Mouse (Mus musculus): Measurements from ENCODE around the gene Sox9. TPM values are rescaled to one million over a fixed set of nuclear protein-coding genes. Genes with fewer than 3 reads are reported as not detected.

Sox9 gene
- polyA plus RNA-seq, 1 experiment, result not detected

DNA sequence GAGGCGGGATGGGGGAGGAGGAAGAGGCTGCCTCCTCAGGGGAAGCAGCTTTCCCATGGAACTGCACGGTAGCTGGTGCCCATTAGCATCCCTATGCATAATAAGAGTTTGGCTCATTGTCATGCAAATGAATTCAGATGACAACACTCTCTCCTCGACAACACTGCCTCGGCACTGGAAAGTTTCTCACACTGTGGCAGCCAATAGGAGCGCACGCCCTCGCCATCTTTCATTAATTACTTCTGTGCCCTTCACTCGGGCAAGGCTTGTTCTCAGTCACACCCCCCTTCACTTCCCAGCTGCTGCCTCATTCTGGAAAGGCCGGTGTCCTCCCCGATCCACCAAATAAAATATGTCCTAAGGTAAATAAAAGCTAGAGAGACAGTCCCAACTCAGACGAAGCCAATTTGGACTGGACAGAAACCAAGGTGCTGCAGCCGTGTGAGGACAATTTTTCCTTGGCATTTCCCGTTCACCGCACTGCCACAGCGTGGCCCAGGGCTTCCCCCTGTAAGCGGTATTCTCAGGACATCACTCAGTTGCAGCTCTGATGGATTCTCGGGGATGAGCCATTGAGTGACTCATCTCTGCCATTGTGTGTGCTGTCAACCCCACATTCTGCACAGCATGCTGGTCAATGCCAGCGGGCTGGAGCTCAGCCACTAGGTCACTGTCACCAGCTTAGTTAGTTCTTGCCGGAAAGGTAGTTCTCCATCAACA lies 29.3 kb downstream of the Sox9 start:
- 4% methylated on average over 19 of the region's 19 CpGs for WGBS
- Histone ChIP-seq H3K4me1 (ENCODE audit: control insufficient read depth, insufficient read depth, low read length) (peaks cover 13% of the 10 kb centered on the region), H3K4me3 (ENCODE audit: insufficient read depth, low read depth, low read length) (no peak overlapping the region), H3K27ac (ENCODE audit: insufficient read depth, low read depth, low read length) (0 out of 2 replicates have a peak overlapping the region, but pooled peaks have one; percentile 0)
- TF ChIP-seq CTCF (IDR thresholded peaks at IDR 0.05; ENCODE audit: insufficient read depth, low read depth, low read length) (no peak), POLR2A (IDR thresholded peaks at IDR 0.05; ENCODE audit: insufficient read depth, low read depth, low read length) (no peak)

DNA sequence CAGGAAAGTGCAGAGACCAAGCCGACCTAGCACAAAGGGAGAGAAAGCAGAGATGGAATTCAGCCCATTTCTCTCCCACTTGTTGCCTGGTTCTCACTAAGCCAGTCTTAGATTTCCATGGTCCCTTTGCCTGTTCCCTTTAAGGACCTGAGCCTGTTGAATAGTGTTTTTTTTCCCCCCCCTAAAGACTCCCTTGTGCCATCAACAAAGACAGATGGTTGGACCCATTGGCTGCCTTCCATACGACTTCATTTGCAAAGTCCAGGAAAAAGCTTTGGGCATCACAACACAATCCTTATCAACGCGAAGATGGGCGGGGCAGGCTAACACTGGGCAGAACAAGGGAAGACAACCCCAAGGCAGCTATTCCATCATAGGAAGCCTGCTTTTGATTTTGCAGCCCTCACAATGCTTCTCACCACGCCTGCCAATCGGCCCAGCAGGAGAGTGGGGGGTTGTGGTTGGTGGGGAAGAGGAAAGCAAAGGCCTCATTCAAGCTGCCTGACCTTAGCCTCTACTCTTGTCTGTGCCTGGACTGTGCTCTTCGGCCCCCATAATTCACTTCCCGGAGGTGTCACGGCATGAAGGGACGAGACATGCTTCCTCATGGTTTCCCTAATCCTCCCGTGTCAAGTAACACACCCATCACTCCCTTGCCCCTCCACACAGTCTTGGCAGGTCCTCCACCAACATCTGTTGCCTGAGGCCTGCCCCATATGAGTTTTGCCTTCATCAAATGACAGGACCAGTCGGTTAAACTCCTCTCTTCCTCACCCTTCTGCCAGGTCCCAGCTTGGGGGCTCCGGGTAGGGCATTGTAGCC lies 36.0 kb downstream of the Sox9 start:
- no peak overlapping the region for H3K4me3 ChIP-seq (ENCODE audit: insufficient read depth, low read depth, low read length)
- peaks cover 8% of the 10 kb centered on the region for H3K4me1 ChIP-seq (ENCODE audit: control insufficient read depth, insufficient read depth, low read length)
- 38% methylated on average over 14 of the region's 14 CpGs for WGBS
- H3K27ac ChIP-seq (ENCODE audit: insufficient read depth, low read depth, low read length), result no peak overlapping the region
- no peak for TF ChIP-seq POLR2A (IDR thresholded peaks at IDR 0.05; ENCODE audit: insufficient read depth, low read depth, low read length)
- TF ChIP-seq CTCF (IDR thresholded peaks at IDR 0.05; ENCODE audit: insufficient read depth, low read depth, low read length), result no peak

DNA sequence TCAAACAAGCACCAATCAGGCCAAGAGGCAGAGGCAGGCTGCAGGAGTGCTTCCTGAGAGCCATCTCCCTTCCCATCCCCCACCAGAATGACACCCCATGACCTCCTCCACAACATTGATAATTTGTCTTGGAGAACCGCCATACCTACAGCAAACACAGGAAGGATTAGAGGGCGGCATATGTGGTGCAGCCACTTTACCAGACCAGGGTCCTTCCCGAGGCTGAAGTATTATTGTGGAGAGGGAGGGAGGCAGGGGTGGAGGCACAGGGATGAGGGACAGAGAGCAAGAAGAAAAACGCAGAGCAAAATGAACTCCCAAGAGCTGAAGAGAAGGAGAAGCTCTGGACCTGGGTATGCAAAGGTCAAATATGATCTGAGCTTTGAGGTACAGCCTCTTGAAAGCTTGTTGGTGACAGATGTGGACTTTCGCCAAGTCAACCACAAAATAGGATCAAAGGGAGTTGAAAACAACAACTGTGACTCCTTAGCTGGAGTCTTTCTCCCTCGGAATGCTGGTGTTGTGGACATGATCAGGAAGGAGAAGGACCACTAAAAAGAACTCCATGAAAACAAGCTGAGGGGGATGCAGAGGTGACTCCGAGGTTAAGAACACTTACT lies 36.7 kb downstream of the Sox9 start:
- WGBS, result 65% methylated on average over 7 of the region's 7 CpGs
- H3K4me1 ChIP-seq (ENCODE audit: control insufficient read depth, insufficient read depth, low read length), result peaks cover 8% of the 10 kb centered on the region
- TF ChIP-seq CTCF (IDR thresholded peaks at IDR 0.05; ENCODE audit: insufficient read depth, low read depth, low read length), result no peak
- no peak for TF ChIP-seq POLR2A (IDR thresholded peaks at IDR 0.05; ENCODE audit: insufficient read depth, low read depth, low read length)
- no peak overlapping the region for H3K4me3 ChIP-seq (ENCODE audit: insufficient read depth, low read depth, low read length)
- no peak overlapping the region for H3K27ac ChIP-seq (ENCODE audit: insufficient read depth, low read depth, low read length)

DNA sequence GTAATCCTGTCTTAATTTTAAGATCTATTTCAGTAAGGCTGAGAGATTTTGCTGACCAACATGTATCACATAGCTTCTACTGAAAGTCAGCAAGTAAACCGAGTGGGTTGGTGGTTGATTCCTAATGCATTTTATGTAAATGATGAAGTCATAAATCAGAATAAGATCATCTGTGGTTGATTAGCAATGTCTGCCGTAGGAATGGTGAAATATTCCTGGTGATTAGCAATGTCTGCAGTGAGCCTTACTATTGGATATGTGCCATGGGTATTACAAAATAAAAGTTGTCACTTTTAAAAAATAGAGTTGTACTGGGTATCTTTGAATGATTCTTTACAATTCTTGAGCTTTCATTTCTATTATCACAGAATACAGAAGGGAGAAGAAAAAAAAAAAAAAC lies 39.5 kb downstream of the Sox9 start:
- Histone ChIP-seq H3K27ac (ENCODE audit: insufficient read depth, low read depth, low read length) (no peak overlapping the region), H3K4me1 (ENCODE audit: control insufficient read depth, insufficient read depth, low read length) (peaks cover 8% of the 10 kb centered on the region), H3K4me3 (ENCODE audit: insufficient read depth, low read depth, low read length) (no peak overlapping the region)
- WGBS, result 89% methylated on average over 2 of the region's 2 CpGs
- TF ChIP-seq POLR2A (IDR thresholded peaks at IDR 0.05; ENCODE audit: insufficient read depth, low read depth, low read length) (no peak), CTCF (IDR thresholded peaks at IDR 0.05; ENCODE audit: insufficient read depth, low read depth, low read length) (no peak)

DNA sequence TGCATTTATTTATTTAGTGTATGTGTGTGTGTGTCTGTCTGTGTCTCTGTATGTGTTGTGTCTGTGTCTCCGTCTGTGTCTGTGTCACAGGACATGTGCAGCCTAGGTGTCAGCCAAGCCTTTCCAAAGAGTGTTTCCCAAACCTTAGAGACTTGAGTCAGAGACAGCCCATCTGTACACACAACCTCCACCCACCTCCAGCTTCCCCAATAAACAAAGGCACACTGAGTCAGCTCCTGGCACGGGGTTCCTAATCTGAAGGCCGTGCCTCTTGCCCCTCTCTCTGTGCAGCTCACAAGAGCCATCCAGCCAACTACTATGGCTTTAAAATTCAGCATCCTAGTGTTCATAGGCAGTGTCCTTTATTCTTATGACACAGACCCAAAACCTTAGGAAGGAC lies 42.1 kb downstream of the Sox9 start:
- 37% methylated on average over 3 of the region's 3 CpGs for WGBS
- Histone ChIP-seq H3K27ac (ENCODE audit: insufficient read depth, low read depth, low read length) (no peak overlapping the region), H3K4me3 (ENCODE audit: insufficient read depth, low read depth, low read length) (no peak overlapping the region), H3K4me1 (ENCODE audit: control insufficient read depth, insufficient read depth, low read length) (no peaks in the 10 kb centered on the region)
- TF ChIP-seq POLR2A (IDR thresholded peaks at IDR 0.05; ENCODE audit: insufficient read depth, low read depth, low read length), result no peak
- TF ChIP-seq CTCF (IDR thresholded peaks at IDR 0.05; ENCODE audit: insufficient read depth, low read depth, low read length), result no peak

DNA sequence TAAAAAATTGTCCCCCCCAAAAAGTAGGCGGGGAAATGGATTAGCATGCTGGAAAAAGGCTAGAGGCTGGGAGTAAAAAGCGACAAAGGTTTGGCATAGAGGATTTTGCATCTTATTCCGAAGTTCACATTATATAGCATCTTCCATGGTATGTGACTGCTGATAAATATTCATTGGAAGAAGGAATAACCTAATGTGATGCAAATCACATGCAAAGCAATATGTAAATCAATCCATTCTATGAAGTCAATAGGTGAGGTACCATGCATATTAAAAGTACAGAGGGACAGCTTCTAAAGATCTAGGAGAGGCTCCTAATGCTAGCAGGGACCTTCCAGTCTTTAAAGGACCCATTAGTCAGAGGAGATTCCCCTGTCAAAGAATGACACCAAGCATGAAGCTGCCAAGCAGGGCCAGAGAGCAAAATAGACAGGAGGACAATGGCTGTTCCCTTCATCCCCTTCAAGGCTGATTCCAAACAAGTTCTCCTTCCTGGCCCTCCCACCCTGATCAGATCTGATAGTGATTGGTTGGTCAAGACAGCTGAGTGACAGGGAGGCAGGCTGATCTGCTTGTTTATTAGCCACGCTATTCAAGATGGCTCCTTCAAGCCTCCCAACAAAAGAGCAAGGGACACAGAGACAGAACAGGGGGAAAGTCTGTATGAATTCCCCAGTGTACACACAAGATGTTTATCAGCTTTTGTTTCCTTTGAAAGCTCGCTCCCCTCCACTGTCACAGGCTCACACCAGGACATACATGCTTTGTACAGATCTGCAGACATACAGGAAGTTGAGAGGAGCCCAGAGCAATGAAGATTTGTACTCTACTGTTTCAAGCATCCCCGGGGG lies 44.4 kb downstream of the Sox9 start:
- Histone ChIP-seq H3K4me1 (ENCODE audit: control insufficient read depth, insufficient read depth, low read length) (no peaks in the 10 kb centered on the region), H3K4me3 (ENCODE audit: insufficient read depth, low read depth, low read length) (no peak overlapping the region), H3K27ac (ENCODE audit: insufficient read depth, low read depth, low read length) (no peak overlapping the region)
- 93% methylated on average over 6 of the region's 6 CpGs for WGBS
- no peak for TF ChIP-seq POLR2A (IDR thresholded peaks at IDR 0.05; ENCODE audit: insufficient read depth, low read depth, low read length)
- no peak for TF ChIP-seq CTCF (IDR thresholded peaks at IDR 0.05; ENCODE audit: insufficient read depth, low read depth, low read length)

DNA sequence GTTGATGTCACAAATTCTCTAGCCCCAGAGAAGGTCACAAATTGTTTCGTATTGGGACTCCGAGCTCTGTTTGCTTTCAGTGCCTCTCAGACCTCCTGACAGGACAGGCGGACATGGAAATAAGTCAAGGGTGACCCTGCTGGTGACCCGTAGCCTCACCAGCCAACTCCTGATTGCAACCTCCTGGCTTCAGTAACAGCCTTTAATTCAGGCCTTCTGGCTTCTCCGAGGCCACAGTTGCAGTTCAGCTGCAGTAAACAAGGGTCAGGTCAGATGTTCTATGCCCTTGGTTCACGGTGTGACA lies 45.0 kb downstream of the Sox9 start:
- H3K27ac ChIP-seq (ENCODE audit: insufficient read depth, low read depth, low read length), result no peak overlapping the region
- H3K4me1 ChIP-seq (ENCODE audit: control insufficient read depth, insufficient read depth, low read length), result no peaks in the 10 kb centered on the region
- WGBS, result 87% methylated on average over 6 of the region's 6 CpGs
- TF ChIP-seq POLR2A (IDR thresholded peaks at IDR 0.05; ENCODE audit: insufficient read depth, low read depth, low read length), result no peak
- TF ChIP-seq CTCF (IDR thresholded peaks at IDR 0.05; ENCODE audit: insufficient read depth, low read depth, low read length), result no peak
- no peak overlapping the region for H3K4me3 ChIP-seq (ENCODE audit: insufficient read depth, low read depth, low read length)

DNA sequence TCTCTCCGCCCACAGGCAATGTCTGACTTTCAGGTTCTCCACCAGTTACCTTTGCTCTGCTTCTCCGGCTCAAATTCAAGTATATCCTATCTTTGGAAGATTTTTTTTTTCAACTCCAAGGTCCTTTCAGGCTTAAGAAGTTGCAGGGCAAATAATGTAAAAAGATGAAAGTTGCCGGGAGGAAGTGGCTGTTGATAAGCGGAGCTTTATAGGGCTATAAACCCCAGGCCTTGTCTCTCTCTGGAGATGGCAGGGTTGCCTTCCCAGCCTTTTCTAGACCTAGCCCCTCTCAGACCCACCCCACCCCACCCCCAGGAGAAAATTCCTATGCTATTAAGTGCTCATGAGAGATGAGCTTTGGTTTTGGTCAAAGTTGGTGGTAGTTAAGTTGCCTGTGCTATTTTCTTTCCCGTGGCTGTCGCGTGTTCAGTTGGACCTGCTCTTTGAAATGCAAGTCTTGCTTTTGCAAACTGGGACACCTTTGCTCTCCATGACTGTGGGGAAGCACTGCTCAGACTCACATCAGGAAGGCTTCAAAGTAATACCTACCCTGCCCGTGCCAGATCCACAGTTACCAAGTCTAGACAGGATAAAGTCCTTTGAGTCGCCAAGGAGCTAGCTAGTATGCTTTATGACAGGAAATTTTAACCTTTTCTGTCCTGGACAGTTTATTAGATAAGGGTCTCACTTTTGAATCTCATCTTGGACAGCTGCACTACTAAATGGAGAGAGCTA lies 46.7 kb downstream of the Sox9 start:
- Histone ChIP-seq H3K4me1 (ENCODE audit: control insufficient read depth, insufficient read depth, low read length) (no peaks in the 10 kb centered on the region; the same call in 1 of the 2 replicates), H3K27ac (ENCODE audit: insufficient read depth, low read depth, low read length) (no peak overlapping the region), H3K4me3 (ENCODE audit: insufficient read depth, low read depth, low read length) (no peak overlapping the region)
- 93% methylated on average over 9 of the region's 9 CpGs for WGBS
- TF ChIP-seq CTCF (IDR thresholded peaks at IDR 0.05; ENCODE audit: insufficient read depth, low read depth, low read length) (no peak), POLR2A (IDR thresholded peaks at IDR 0.05; ENCODE audit: insufficient read depth, low read depth, low read length) (no peak)
